Mouse (Mus musculus): ENCODE data around the gene Dlat.
"Not testable (repeated sequence)": the region's sequence is repeated elsewhere in the genome, so short reads cannot be mapped to it uniquely, and the experiment has no call there.

Gene Dlat

GRCm38 (mm10) chr9:50658941-50659388 is 615 bp downstream of the Dlat start:
- no peak for DNase-seq

DNA sequence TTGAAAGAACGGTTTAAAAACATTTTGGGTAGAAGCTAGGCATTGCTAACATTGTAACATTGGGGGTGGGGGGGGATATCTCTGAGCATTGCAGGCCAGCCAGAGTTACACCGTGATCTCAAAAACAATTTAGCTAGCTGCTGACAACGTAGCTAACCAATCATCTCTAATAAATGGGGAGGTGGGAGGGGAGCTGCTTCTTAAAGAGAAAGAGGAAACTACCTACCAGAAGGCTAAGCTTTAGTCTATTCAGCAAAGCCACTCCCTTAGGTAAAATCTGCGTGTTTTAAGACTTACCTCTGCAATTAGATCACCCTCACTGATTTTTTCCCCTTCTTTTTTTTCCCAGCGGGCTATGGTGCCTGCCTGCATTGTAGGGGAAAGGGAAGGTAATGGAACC is 1.2 kb downstream of the Dlat start:
- no peak for DNase-seq

DNA sequence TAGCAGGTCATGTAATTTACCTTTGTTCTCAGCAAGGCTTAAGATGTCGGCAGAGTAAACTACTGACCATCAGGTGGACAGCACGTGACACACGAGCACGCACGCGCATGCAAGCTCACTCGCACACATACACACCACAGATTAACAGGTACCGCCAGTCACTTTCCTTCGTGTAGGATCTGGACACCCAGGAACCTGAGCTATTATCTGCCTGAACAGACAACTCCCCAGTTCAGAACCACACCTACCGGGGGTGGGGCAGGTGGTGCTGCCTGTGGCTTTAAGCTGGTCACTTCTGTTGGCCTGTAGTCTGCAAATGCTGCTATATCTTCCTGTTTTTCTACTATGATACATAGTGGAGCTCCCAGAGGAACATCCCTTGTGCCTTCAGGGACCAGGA is 9.1 kb downstream of the Dlat start:
- DNase-seq: no peak

- no peak for DNase-seq
Observed at GRCm38 (mm10) chr9:50646826-50647370, 12.7 kb downstream of the Dlat start.

- DNase-seq: no peak
Observed at GRCm38 (mm10) chr9:50634270-50634669, 25.3 kb downstream of the Dlat start.

DNA sequence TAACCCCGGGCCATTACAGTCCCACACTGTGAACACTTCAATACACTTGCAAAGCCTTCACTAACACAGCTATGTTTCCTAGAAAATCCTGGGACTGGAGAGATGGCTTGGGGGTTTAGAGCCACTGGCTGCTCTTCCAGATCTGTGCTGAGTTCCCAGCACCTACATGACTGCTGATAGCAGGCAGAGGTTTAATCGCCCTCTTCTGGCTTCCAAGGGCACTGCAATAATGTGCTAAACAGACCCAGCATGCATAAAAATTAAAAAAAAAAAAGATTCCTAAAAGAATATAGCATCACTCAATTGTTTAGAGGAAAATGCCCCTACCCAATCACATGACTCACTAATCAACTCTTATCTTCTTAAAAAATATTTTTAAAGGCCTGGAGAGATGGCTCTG is 26.5 kb downstream of the Dlat start:
- DNase-seq: no peak

DNA sequence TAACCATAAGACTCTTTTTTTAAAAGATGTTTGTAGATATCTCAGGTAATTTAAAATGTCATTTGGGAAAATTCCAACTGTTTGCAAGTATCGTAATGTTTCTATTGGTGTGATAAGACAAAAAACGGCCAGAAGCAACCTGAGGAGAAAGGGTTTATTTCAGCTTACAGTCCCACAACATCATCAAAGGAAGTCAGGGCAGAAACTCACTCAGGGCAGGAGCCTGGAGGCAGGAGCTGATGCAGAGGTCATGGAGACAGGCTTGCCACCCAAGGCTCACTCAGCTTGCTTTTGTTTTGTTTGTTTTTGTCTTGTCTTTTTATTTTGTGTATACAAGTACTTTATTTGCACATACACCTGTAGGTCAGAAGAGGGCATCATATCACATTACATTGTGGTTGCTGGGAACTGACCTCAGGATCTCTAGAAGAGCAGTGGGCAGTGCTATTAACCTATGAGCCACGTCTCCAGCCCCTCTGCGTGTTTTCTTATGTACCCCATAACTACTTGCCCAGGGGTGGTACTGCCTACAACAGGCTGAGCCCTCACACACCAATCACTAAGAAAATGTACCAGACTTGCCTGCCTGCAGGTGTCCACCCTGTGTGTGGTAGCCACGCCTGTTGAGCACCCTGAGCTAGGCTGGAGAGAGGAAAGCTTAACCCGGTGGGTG is 27.4 kb downstream of the Dlat start:
- no peak for DNase-seq

GRCm38 (mm10) chr9:50630903-50631302 is 28.7 kb downstream of the Dlat start:
- DNase-seq: not testable (repeated sequence)

GRCm38 (mm10) chr9:50617794-50618330 is 41.7 kb downstream of the Dlat start:
- no peak for DNase-seq

DNA sequence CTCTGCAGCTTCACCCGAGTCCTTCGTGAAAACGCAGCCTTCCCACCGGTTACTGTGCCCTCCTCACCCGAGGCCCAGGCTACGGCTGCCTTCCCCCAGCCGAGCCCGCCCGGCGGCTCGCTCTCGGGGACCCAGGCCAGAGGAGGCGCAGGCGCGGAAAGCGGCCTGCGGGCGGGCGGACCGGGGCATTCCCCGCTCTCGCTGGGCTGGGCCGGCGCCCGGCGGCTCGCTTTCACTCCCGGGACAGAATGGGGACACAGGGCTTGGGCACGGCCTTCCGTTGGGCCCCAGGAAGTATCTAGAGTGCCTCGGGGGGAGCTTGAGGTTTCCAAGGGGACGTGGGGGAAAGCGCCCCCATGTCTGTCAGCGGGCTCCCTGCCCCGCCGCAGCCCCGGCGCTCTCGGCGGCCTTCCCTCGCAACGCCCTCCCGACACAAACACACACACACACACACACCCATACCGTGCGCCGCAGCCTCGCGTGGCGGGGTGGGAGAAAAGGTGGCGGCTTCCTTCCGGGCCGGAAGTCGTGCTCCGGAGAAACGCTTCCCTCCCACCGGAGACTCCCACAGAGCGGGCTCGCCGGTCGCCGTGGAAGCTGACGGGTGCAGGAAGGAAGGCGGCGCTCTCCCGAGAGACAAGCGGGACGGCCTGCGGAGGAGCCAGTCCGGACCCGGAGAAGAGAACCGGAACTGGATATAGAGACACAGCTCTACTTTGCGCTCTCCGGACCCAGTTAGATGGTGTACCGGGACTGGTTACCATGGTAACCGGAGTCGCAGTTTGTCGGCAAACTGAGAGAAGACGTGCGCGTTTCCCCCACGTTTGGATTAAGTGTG is 42.6 kb downstream of the Dlat start, which contains the start of the genes Pih1d2 and Nkapd1:
TSS of gene Pih1d2 (plus strand) at position 556 of the 838 bp plus-strand sequence.
TSS of gene Nkapd1 (minus strand) at position 699 of the 838 bp plus-strand sequence.
- peak; percentile 82 to 83 for DNase-seq

DNA sequence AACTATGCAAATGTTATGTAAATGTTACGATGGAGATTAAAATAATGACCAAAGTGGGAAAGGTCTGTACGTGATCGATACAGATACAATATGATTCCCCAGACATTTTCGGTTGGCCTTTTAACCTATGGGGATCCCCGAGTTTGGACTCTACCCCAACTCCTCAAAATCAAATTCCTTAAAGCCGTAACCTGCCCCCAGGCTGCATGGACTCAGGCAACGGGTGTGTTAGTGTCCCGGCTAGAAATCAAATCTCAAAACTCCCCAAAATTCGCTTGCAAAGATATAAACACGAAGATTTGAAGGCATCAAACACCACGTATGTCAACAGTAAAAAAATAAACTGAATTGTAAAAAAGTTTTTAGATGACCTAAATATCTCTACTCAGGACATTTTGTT is 43.4 kb downstream of the Dlat start:
- DNase-seq: no peak

GRCm38 (mm10) chr9:50612115-50612514 is 47.5 kb downstream of the Dlat start:
- DNase-seq: no peak

DNA sequence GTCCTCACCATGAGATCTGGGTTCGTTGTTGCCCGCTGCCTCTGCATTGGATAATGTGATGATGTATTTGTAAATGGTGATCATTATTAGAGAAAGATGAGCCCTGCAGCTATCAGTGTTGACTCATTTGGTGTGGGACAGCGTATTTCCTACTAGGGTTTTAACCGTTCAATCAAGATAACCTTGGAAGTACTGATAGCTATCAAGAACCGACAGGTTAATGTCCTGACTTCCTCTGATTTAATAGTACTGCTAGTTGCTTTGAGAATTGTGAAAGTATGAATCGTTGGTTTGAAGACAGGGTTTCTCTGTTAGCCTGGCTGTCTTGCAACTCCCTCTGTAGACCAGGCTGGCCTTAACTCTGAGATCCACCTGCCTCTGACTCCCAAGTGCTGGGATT is 55.2 kb downstream of the Dlat start:
- no peak for DNase-seq

DNA sequence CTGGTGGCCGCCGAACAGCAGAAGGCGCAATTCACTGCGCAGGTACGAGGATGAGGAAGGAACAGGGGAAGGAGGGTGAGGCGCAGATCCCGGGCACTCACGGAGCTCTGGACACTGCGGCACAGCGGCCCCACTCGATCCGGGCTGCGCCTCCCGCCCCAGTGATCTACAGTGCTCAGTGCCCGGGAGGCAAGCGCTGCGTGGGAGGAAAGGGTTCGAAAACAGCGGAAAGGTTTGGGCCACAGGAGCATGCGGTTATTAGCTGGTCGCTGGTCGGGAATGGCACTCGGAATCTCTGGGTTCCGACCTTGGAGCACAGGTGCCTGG is 55.6 kb downstream of the Dlat start:
- no peak for DNase-seq

- DNase-seq: peak; percentile 88 to 93
Observed at GRCm38 (mm10) chr9:50603189-50603997, 56.2 kb downstream of the Dlat start, which contains the start of the genes Sdhd and Timm8b. Sdhd (minus strand) TSS chr9:50603812. Timm8b (plus strand) TSS chr9:50603910.

DNA sequence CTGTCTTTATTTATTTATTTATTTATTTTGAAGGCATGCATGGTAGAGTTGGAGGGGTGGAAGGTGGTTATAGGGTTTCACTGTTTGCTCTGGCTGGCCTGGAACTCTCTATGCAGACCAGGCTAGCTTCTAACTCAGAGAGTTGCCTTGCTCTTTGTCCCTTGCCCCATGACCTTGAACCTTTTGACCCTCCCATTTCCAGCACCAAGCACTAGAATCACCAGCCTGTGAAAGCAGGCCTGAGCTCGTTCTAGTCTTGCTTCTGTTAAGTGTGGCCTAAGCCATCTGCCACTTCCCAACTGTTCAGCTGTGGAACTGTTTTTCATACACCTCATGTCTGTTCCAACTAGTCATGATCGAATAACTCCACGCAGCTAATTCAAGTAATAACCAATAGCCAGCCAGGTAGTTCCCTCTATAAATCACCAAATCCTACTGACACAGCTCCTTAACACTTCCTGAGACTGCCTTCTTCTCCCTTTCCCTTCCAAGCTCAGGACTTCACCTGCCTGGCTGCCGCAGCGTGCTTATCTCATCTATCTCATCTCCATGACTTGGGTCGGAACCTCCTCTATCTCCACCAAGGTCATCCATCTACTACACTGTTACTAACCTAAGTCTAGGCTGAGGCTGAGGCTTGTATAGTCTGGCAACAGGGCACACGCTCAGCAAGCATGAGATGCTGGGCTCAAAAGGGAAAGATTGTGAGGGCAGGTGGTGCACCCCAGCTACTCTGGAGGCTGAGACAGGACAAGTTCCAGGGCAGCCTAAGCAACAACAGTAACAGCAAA is 57.3 kb downstream of the Dlat start:
- no peak for DNase-seq

GRCm38 (mm10) chr9:50601536-50601935 is 58.0 kb downstream of the Dlat start:
- DNase-seq: no peak

DNA sequence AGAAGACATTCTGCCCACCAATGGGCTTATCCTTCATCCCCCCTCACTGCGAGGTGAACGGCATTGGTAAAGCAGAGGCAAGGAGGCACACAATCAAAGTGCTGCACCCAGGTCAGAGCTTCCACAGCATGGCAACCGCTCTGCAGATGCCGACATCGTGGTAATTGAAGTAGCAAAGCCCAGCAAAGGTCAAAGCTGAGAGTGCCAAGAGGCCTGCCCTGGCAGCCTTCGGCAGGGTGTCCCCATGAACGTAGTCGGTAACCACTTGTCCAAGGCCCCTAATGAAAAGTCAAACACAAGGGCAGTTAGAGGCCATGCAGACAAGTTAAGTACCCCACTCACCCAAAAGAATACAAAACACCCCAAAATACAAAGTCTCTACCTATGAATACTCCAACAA is 62.6 kb downstream of the Dlat start:
- no peak for DNase-seq

DNA sequence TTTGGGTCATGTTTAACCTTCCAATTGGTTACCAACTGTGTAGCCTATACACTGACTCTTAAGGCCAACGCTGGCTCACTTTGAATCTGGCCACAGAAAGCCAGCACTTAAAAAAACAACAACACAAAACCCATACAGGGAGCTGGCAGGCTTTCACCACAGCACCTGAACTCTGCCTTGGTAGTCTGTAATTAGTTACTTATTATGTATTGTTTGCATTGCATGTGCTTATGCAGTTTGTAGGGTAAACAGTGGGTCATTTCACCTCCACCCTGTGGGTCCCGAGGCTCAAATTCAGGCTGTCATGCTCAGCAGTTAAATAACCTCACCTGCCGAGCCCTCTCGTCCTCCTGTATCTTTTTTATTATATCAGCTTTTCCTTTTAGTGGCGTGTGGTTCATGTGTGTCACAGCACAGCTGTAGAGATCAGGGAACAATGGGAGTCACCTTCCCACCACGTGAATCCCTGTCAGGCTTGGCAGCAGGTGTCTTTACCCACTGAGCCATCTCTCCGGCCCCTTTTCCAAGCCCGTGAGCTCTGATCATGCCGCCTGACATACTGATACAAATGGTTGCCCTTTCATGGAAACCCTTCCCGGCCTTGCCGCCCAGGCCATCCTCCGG is 64.7 kb downstream of the Dlat start:
- no peak for DNase-seq

DNA sequence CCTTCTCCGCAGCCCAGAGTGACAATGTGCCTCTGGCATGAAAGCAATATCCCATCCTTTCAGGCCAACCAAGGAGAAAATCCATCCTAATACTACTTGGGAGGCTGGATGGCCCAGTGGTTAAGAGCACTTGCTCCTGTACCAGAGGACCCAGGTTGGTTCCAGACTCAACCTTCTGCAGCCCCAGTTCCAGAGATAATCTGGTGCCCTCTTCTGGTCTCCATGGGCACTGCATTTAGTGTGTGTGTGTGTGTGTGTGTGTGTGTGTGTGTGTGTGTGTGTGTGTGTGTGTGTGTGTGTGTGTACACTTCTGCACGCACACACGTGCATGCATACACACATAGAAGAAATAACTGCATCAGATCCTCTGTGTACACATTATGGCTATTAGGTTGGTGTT is 66.0 kb downstream of the Dlat start:
- DNase-seq: peak; percentile 40 to 42

- DNase-seq: no peak
Observed at GRCm38 (mm10) chr9:50592955-50593354, 66.6 kb downstream of the Dlat start.
